Mouse (Mus musculus) CH12.LX (cell line): ENCODE measurements at regions not wholly inside any gene's neighbourhood (a gene's known extent, or its start where the extent isn't known, plus 50 kb on each side); places are given as distances from the start of the nearest gene placed in this dataset.

Experiments used
- DNase-seq: peaks from one replicate; pipeline ENCODE4 v3.0.0-alpha.2; 2013; ENCODE audit errors: extremely low read depth
- H3K27ac ChIP-seq: 2 replicates; pipeline ENCODE4 v1.5.1; 2012; ENCODE audit warnings: low read depth, mild to moderate bottlenecking, control low read depth, moderate library complexity; ENCODE audit not compliant: insufficient read depth
- H3K27me3 ChIP-seq: replicated peaks from 2 replicates; pipeline ENCODE3; 2012; ENCODE audit warnings: inconsistent platforms
- H3K36me3 ChIP-seq, 2 experiments: replicated peaks in 1 of 2; 2 replicates each; pipeline versions ENCODE3 to v1.6.1; 2012; ENCODE audit warnings: inconsistent platforms in 1 of 2, low read length in 1 of 2, mild to moderate bottlenecking in 1 of 2, mixed read lengths in 1 of 2, moderate library complexity in 1 of 2; ENCODE audit not compliant: control insufficient read depth in 1 of 2, insufficient read depth in 1 of 2
- H3K4me1 ChIP-seq, 2 experiments: 2 replicates each; pipeline ENCODE4 v1.6.1; 2012; ENCODE audit warnings: inconsistent platforms in 1 of 2, moderate library complexity in 1 of 2; ENCODE audit not compliant: insufficient read depth in 2 of 2, control insufficient read depth in 1 of 2
- H3K4me2 ChIP-seq: 2 replicates; pipeline ENCODE4 v1.6.1; 2012; ENCODE audit warnings: low read depth, mild to moderate bottlenecking, control low read depth; ENCODE audit not compliant: poor library complexity, insufficient read depth, severe bottlenecking
- H3K4me3 ChIP-seq, 3 experiments: fragments of 150-350 bp in 1 of 3; sonication (generic) in 1 of 3; replicated peaks in 1 of 3; 2 replicates each; pipeline versions ENCODE3 to v1.5.1; 2011 to 2012; ENCODE audit warnings: low read depth in 2 of 3, low read length in 2 of 3, mild to moderate bottlenecking in 2 of 3, moderate library complexity in 2 of 3, control low read depth in 1 of 3, improper control_type of control experiment in 1 of 3, inconsistent platforms in 1 of 3, mixed read lengths in 1 of 3; ENCODE audit not compliant: poor library complexity in 1 of 3
- H3K79me2 ChIP-seq: replicated peaks from 2 replicates; pipeline ENCODE4 v1.6.1; 2012; ENCODE audit warnings: mild to moderate bottlenecking, moderate library complexity; ENCODE audit not compliant: control insufficient read depth, poor library complexity, insufficient read depth, severe bottlenecking; ENCODE audit errors: extremely low read depth
- H3K9ac ChIP-seq: 2 replicates; pipeline ENCODE4 v1.6.1; 2012; ENCODE audit warnings: low read depth, mild to moderate bottlenecking, control low read depth, moderate library complexity; ENCODE audit not compliant: insufficient read depth
- H3K9me3 ChIP-seq: replicated peaks from 2 replicates; pipeline ENCODE3; 2012; ENCODE audit warnings: low read length, inconsistent platforms, mixed read lengths
- BHLHE40 ChIP-seq: IDR thresholded peaks from 2 replicates; pipeline ENCODE4 v1.6.1; 2011; ENCODE audit warnings: mild to moderate bottlenecking, low read depth, low read length, improper control_type of control experiment
- CTCF ChIP-seq, 2 experiments: IDR thresholded peaks in 1 of 2; conservative IDR thresholded peaks in 1 of 2; 2 replicates each; pipeline ENCODE4 v1.5.1; 2011 to 2012; ENCODE audit warnings: low read depth in 2 of 2, low read length in 2 of 2, improper control_type of control experiment in 1 of 2, inconsistent platforms in 1 of 2, mild to moderate bottlenecking in 1 of 2, moderate library complexity in 1 of 2
- E2F4 ChIP-seq: IDR thresholded peaks from 2 replicates; pipeline ENCODE4 v1.6.1; 2011; ENCODE audit warnings: low read depth, low read length, improper control_type of control experiment; ENCODE audit not compliant: insufficient replicate concordance
- ELF1 ChIP-seq: IDR thresholded peaks from 2 replicates; pipeline ENCODE4 v1.6.1; 2014; ENCODE audit warnings: low read depth, mild to moderate bottlenecking, inconsistent platforms, low read length, improper control_type of control experiment
- GABPA ChIP-seq: IDR thresholded peaks from 2 replicates; pipeline ENCODE4 v1.6.1; 2012; ENCODE audit warnings: low read depth, low read length, improper control_type of control experiment, inconsistent platforms; ENCODE audit not compliant: insufficient replicate concordance
- HCFC1 ChIP-seq: IDR thresholded peaks from 2 replicates; pipeline ENCODE4 v1.6.1; 2012; ENCODE audit warnings: low read depth, mild to moderate bottlenecking, inconsistent platforms, low read length, improper control_type of control experiment
- JUN ChIP-seq: IDR thresholded peaks from 2 replicates; pipeline ENCODE4 v1.6.1; 2011; ENCODE audit warnings: low read depth, mild to moderate bottlenecking, low read length, improper control_type of control experiment, moderate library complexity; ENCODE audit not compliant: insufficient read depth
- JUND ChIP-seq: conservative IDR thresholded peaks from 2 replicates; pipeline ENCODE4 v1.6.1; 2011; ENCODE audit warnings: low read depth, low read length, improper control_type of control experiment
- KAT2A ChIP-seq: IDR thresholded peaks from 2 replicates; pipeline ENCODE4 v1.6.1; 2012; ENCODE audit warnings: low read length, improper control_type of control experiment, inconsistent platforms; ENCODE audit not compliant: insufficient replicate concordance
- MAFK ChIP-seq: IDR thresholded peaks from 2 replicates; pipeline ENCODE4 v1.6.1; 2011; ENCODE audit warnings: low read length, improper control_type of control experiment; ENCODE audit not compliant: insufficient replicate concordance
- MAZ ChIP-seq: IDR thresholded peaks from 2 replicates; pipeline ENCODE4 v1.6.1; 2012; ENCODE audit warnings: low read depth, mild to moderate bottlenecking, inconsistent platforms, low read length, improper control_type of control experiment, moderate library complexity
- MEF2A ChIP-seq: IDR thresholded peaks from 2 replicates; pipeline ENCODE4 v1.6.1; 2014; ENCODE audit warnings: low read depth, mild to moderate bottlenecking, inconsistent platforms, low read length, improper control_type of control experiment, borderline replicate concordance
- NELFE ChIP-seq: IDR thresholded peaks from 2 replicates; pipeline ENCODE4 v1.6.1; 2011; ENCODE audit warnings: low read depth, low read length, improper control_type of control experiment
- POLR2A ChIP-seq: IDR thresholded peaks from 2 replicates; pipeline ENCODE4 v1.6.1; 2011; ENCODE audit warnings: low read depth, mild to moderate bottlenecking, improper control_type of control experiment, low read length
- SIN3A ChIP-seq: IDR thresholded peaks from 2 replicates; pipeline ENCODE4 v1.6.1; 2012; ENCODE audit warnings: low read length, improper control_type of control experiment, inconsistent platforms
- TCF12 ChIP-seq: IDR thresholded peaks from 2 replicates; pipeline ENCODE4 v1.6.1; 2014; ENCODE audit warnings: low read depth, mild to moderate bottlenecking, inconsistent platforms, low read length, improper control_type of control experiment
- ZC3H11A ChIP-seq: IDR thresholded peaks from 2 replicates; pipeline ENCODE4 v1.6.1; 2012; ENCODE audit warnings: low read depth, mild to moderate bottlenecking, inconsistent platforms, low read length, improper control_type of control experiment
- ZKSCAN1 ChIP-seq: IDR thresholded peaks from 2 replicates; pipeline ENCODE4 v1.6.1; 2012; ENCODE audit warnings: low read depth, inconsistent platforms, low read length, improper control_type of control experiment, borderline replicate concordance
- ZMIZ1 ChIP-seq: IDR thresholded peaks from 2 replicates; pipeline ENCODE4 v1.6.1; 2012; ENCODE audit warnings: low read depth, mild to moderate bottlenecking, inconsistent platforms, low read length, improper control_type of control experiment
- ZNF384 ChIP-seq: IDR thresholded peaks from 2 replicates; pipeline ENCODE4 v1.6.1; 2012; ENCODE audit warnings: low read depth, low read length, improper control_type of control experiment, inconsistent platforms
- dilution Hi-C: fragments of 300-500 bp; cut with MboI; formaldehyde crosslinking; loops from 2 replicates; pipeline ENCODE4 v1.14.3; 2020; ENCODE audit warnings: low sequenced_read_pairs; ENCODE audit not compliant: extremely low pct_unique_long_range_greater_than_20kb, extremely low pct_ligation_motif_present
- in situ Hi-C: fragments of 300-500 bp; cut with MboI; formaldehyde crosslinking; loops from 3 replicates; pipeline ENCODE4 v1.14.3; 2019; ENCODE audit warnings: low sequenced_read_pairs, low pct_ligation_motif_present, low pct_unique_long_range_greater_than_20kb, mixed read lengths

DNA sequence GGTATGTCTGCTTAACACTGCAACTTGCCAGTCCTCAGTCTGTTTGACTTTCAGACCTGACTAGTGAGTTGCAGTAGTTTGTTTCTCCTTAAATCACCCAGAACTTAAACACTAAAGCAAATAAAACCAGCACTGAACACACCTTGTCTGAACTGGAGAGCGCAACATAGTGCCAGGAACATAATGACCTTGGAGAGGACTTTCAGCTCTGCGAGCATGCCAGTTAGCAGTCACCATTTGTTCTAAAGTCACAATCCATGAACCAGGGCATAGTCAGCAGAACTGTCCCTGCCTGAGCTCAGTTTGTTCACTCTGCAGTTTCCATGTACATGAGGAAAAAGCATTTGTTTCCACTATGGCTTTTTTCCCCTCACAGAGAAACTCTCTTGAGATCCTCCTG, 742.4 kb downstream of the Nedd1 start:
- dilution Hi-C loops, result no loop called here
- no peak for DNase-seq
- H3K27ac ChIP-seq, result no peak overlapping the region
- peaks cover 44% of the 10 kb centered on the region for H3K9me3 ChIP-seq
- no peaks in the 10 kb centered on the region for H3K4me1 ChIP-seq
- TF ChIP-seq JUND (no peak), ZC3H11A (no peak), ZKSCAN1 (no peak), SIN3A (no peak), ELF1 (no peak)
- no peak overlapping the region for H3K4me2 ChIP-seq
- no peaks in the 10 kb centered on the region for H3K27me3 ChIP-seq
- no peak overlapping the region for H3K9ac ChIP-seq
- H3K79me2 ChIP-seq, result no peaks in the 10 kb centered on the region
- no peaks in the 10 kb centered on the region for H3K36me3 ChIP-seq
- H3K4me3 ChIP-seq, result no peak overlapping the region
- in situ Hi-C loops, result no loop called here

DNA sequence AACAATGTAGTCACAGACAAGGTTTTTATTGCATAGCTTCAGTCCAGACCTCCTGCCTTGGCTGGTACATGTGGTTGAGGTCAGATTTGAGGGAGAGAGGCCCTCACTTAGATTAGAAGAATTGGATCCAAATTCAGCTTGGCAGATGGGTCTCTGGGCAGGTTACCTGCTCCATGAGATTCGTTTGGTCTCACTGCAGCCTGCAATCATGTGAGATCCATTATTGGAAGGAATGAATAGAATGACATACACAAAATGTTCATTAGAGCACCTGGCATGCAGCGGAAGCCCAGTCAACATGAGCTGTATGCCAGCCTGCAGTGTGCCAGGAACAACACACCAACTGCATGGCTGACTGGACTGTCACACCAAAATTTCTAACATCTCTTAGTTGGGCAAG, 750.3 kb downstream of the Nedd1 start:
- Histone ChIP-seq H3K9me3 (peaks cover 40% of the 10 kb centered on the region), H3K4me2 (no peak overlapping the region), H3K4me1 (no peaks in the 10 kb centered on the region), H3K9ac (no peak overlapping the region), H3K4me3 (no peak overlapping the region), H3K79me2 (no peaks in the 10 kb centered on the region), H3K36me3 (no peaks in the 10 kb centered on the region), H3K27ac (no peak overlapping the region), H3K27me3 (no peaks in the 10 kb centered on the region)
- dilution Hi-C loops (no loop called here), in situ Hi-C loops (no loop called here)
- TF ChIP-seq GABPA (no peak), ZNF384 (no peak), MAZ (no peak), MAFK (no peak), E2F4 (no peak), JUN (no peak), JUND (no peak), HCFC1 (no peak), KAT2A (no peak), ZC3H11A (no peak), POLR2A (no peak), MEF2A (no peak), CTCF (conservative IDR thresholded peaks at IDR 0.05 in 1 of 2, IDR thresholded peaks at IDR 0.05 in 1 of 2; ENCODE audit: low read depth in 2 of 2, low read length in 2 of 2) (no peak), NELFE (no peak), TCF12 (no peak), BHLHE40 (no peak), ZMIZ1 (no peak)
- DNase-seq, result no peak
